Mouse (Mus musculus) stomach, postnatal 0 days (tissue): ENCODE results near the gene Gm17606.

Source experiments
- CTCF ChIP-seq: IDR thresholded peaks from 2 replicates; pipeline ENCODE4 v1.5.1; 2016; ENCODE audit warnings: antibody characterized with exemption, low read depth, mild to moderate bottlenecking, moderate library complexity
- EP300 ChIP-seq: optimal IDR thresholded peaks from 2 replicates; pipeline ENCODE3; 2016; ENCODE audit warnings: antibody characterized with exemption

GRCm38 (mm10) chr14:54652787-54653186 is 12.0 kb downstream of the Gm17606 start:
- TF ChIP-seq CTCF (no peak), EP300 (no peak)
